Mouse (Mus musculus) kidney, postnatal 0 days (tissue): ENCODE measurements around the gene Zfp445. TPM values are rescaled to one million over a fixed set of nuclear protein-coding genes. Genes with fewer than 3 reads are reported as not detected.
"Not testable (repeated sequence)": the region's sequence is repeated elsewhere in the genome, so short reads cannot be mapped to it uniquely, and the experiment has no call there.

ENCODE experiments used
- ATAC-seq: fragments of 200-750 bp; cut with Nextera tagmentation; replicated peaks from 2 replicates; pipeline ENCODE4 v1.8.0; 2017; ENCODE audit warnings: low read depth, moderate number of reproducible peaks, moderate TSS enrichment, moderate library complexity; ENCODE audit not compliant: low FRiP score
- DNase-seq: peaks from one replicate; pipeline ENCODE4 v3.0.0-alpha.2; 2016; ENCODE audit warnings: low spot score
- H3K27ac ChIP-seq: fragments of 300-500 bp; sonication (generic); 2 replicates; pipeline ENCODE4 v1.5.1; 2014; ENCODE audit warnings: mild to moderate bottlenecking
- H3K27me3 ChIP-seq: fragments of 300-500 bp; sonication (generic); 2 replicates; pipeline ENCODE4 v1.6.1; 2014; ENCODE audit warnings: low read length, mixed read lengths; ENCODE audit not compliant: insufficient read depth
- H3K36me3 ChIP-seq: fragments of 300-500 bp; sonication (generic); 2 replicates; pipeline ENCODE4 v1.6.1; 2014; ENCODE audit warnings: low read length, mixed read lengths; ENCODE audit not compliant: insufficient read depth
- H3K4me1 ChIP-seq: fragments of 300-500 bp; sonication (generic); replicated peaks from 2 replicates; pipeline ENCODE4 v1.6.1; 2014; ENCODE audit warnings: antibody characterized with exemption, low read length, mixed read lengths; ENCODE audit not compliant: insufficient read depth
- H3K4me2 ChIP-seq: fragments of 300-500 bp; sonication (generic); 2 replicates; pipeline ENCODE4 v1.6.1; 2014; ENCODE audit warnings: mild to moderate bottlenecking, low read length, moderate library complexity, mixed read lengths
- H3K4me3 ChIP-seq: fragments of 300-500 bp; sonication (generic); replicated peaks from 2 replicates; pipeline ENCODE4 v1.5.1; 2014; ENCODE audit warnings: low read depth, low read length
- H3K9ac ChIP-seq: fragments of 300-500 bp; sonication (generic); 2 replicates; pipeline ENCODE4 v1.6.1; 2014; ENCODE audit warnings: low read depth, low read length
- H3K9me3 ChIP-seq: fragments of 300-500 bp; sonication (generic); replicated peaks from 2 replicates; pipeline ENCODE4 v1.6.1; 2016; ENCODE audit warnings: low read length, inconsistent platforms, mixed read lengths
- CTCF ChIP-seq: IDR thresholded peaks from 2 replicates; pipeline ENCODE4 v1.5.1; 2016; ENCODE audit warnings: antibody characterized with exemption, low read depth, mild to moderate bottlenecking, moderate library complexity
- WGBS: fragments of 180-500 bp; shearing (Covaris S2); extraction: QIAGEN DNeasy Blood & Tissue Kit; methylation state at CpG from one replicate; pipeline ENCODE4 v1.1.7; 2014; 5-methylcytosine and 5-hydroxymethylcytosine counted together
- polyA plus RNA-seq: library from polyadenylated mRNA; unstranded; fragments of >200 nt; fragmentation: Nextera tagmentation; extraction: Ambion mirVana; gene quantifications from 2 replicates; pipeline ENCODE4 v1.2.1, GENCODE M21; 2015

The Zfp445 gene
- polyA plus RNA-seq, 1 experiment from 2014 or later: 33.0 TPM

DNA sequence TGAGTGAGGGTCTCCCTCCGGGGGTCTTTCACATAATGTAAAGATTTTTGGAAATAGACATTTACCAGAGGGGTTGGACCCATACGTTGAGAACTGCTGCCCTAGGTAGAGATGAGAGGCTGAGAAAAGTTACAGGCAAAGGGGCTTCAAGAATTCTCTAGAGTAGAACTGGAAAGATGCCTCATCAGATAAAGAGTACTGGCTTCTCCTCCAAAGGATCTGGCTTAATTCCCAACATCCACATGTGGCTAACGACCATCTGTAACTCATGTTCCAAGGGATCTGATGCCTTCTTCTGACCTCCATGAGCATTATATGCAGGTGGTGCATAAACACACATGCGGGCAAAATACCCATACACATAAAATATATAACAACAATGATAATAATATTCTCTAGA lies 10.2 kb downstream of the Zfp445 start:
- TF ChIP-seq CTCF: no peak
- Histone ChIP-seq H3K27me3 (no peaks in the 10 kb centered on the region), H3K4me2 (no peak overlapping the region), H3K36me3 (peaks cover 89% of the 10 kb centered on the region), H3K4me3 (no peak overlapping the region), H3K27ac (no peak overlapping the region), H3K9ac (no peak overlapping the region), H3K4me1 (no peaks in the 10 kb centered on the region), H3K9me3 (peaks cover 18% of the 10 kb centered on the region)
- DNase-seq (no peak), ATAC-seq (no peak)
- WGBS: 95% methylated on average over 4 of the region's 4 CpGs

DNA sequence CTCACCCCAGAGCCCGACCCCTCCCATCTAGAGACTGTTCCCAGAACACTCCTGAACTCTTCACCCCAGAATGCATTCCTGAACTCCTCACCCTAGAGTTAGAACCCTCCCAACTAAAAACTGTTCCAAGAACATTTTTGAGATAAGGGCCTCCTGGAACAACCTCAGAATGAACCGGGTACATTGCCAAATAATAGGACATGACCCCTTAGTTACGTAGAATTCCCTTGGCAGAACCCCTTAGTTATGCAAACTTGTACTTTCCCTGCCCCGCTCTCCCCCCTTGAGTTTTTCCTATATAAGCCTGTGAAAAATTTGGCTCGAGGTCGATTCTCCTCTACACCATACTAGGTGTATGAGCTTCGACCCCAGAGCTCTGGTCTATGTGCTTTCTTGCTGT lies 10.7 kb downstream of the Zfp445 start:
- H3K9ac ChIP-seq, H3K4me1 ChIP-seq, DNase-seq, H3K27me3 ChIP-seq, H3K4me2 ChIP-seq, H3K27ac ChIP-seq, H3K4me3 ChIP-seq, ATAC-seq: not testable (repeated sequence)
- peaks cover 87% of the 10 kb centered on the region for H3K36me3 ChIP-seq
- peaks cover 14% of the 10 kb centered on the region for H3K9me3 ChIP-seq
- WGBS: 77% methylated on average over 2 of the region's 7 CpGs

DNA sequence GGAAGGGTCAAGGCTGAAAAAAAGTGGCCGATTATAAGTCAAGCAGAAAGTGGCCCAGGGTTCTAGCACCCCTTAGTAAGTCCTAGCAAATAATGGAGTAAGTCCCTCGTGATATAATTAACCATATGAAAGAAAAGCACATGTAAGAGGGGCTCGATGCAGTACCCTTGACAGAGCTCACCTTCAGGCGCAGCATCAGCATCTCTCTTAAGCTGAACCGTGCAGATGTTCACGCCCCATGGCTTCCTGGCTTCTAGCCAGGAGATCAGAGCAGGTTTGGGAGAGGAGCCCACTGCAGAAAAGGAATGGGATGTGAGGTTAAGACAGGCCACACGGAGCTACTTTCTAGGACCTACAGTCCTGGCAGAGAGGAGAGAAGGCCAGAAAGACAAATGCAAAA lies 11.3 kb downstream of the Zfp445 start:
- Histone ChIP-seq H3K36me3 (peaks cover 81% of the 10 kb centered on the region), H3K27ac (no peak overlapping the region), H3K9me3 (peaks cover 14% of the 10 kb centered on the region; the same call in 1 of the 2 replicates), H3K9ac (no peak overlapping the region), H3K27me3 (no peaks in the 10 kb centered on the region), H3K4me1 (no peaks in the 10 kb centered on the region), H3K4me2 (no peak overlapping the region), H3K4me3 (no peak overlapping the region)
- TF ChIP-seq CTCF: no peak
- ATAC-seq (no peak), DNase-seq (no peak)
- 95% methylated on average over 7 of the region's 7 CpGs for WGBS

DNA sequence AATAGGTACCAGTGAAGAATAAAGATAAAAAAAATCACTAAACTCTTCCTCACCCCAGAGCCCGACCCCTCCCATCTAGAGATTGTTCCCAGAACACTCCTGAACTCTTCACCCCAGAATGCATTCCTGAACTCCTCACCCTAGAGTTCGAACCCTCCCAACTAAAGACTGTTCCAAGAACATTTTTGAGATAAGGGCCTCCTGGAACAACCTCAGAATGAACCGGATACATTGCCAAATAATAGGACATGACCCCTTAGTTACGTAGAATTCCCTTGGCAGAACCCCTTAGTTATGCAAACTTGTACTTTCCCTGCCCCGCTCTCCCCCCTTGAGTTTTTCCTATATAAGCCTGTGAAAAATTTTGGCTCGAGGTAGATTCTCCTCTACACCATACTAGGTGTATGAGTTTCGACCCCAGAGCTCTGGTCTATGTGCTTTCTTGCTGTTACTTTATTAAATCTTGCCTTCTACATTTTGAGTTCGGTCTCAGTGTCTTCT lies 17.9 kb downstream of the Zfp445 start:
- not testable (repeated sequence) for H3K9ac ChIP-seq, H3K27me3 ChIP-seq, H3K4me3 ChIP-seq, ATAC-seq, H3K4me2 ChIP-seq, H3K4me1 ChIP-seq, H3K27ac ChIP-seq, DNase-seq, H3K9me3 ChIP-seq
- WGBS: 84% methylated on average over 7 of the region's 8 CpGs
- H3K36me3 ChIP-seq: peaks cover 26% of the 10 kb centered on the region

DNA sequence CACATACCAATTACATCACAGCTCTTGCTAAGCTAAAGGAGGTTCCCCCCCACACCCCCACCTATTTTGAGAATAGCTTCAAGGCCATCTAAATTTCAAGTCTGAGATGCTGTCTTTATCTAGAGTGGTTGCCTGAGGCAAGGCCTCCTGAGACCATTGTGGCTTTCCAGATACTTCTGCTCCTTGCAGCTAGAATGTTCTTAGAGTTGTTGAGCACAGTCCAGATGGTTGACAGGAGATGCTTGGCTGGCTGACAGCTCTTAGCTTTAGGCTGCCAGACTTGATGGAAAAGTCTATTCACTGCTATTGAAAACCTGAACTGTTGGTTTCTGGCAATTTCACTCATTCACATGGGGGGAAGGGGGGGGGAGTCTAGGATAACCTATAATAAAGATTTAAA lies 19.6 kb downstream of the Zfp445 start:
- Histone ChIP-seq H3K4me1 (no peaks in the 10 kb centered on the region), H3K27me3 (no peaks in the 10 kb centered on the region), H3K36me3 (peaks cover 10% of the 10 kb centered on the region; the same call in 1 of the 2 replicates), H3K9me3 (no peaks in the 10 kb centered on the region), H3K4me2 (no peak overlapping the region), H3K27ac (no peak overlapping the region), H3K4me3 (no peak overlapping the region), H3K9ac (no peak overlapping the region)
- TF ChIP-seq CTCF: no peak
- ATAC-seq: no peak
- no peak for DNase-seq

DNA sequence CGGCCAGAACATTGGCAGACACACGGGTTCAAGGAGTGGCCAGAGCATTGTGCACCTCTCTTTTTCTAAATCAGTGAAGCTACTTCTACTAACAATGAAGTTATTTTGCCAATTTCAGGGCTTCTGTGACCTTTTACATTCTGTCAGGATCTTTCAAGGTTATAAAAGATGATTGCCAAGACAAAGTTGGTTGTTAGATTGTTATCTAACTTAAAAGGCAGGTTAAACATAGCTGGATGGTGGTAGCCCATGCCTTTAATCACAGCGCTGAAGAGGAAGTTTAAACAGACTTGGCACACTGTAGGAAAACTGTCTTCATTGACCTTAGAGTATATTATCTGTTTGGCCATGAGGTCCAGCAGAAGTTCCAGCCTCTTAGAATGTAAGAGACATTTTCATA lies 20.2 kb downstream of the Zfp445 start:
- Histone ChIP-seq H3K4me3 (no peak overlapping the region), H3K9me3 (no peaks in the 10 kb centered on the region), H3K9ac (no peak overlapping the region), H3K4me2 (no peak overlapping the region), H3K27me3 (no peaks in the 10 kb centered on the region), H3K36me3 (0 out of 2 replicates have a peak, but pooled peaks cover 6% of the 10 kb centered on the region), H3K27ac (no peak overlapping the region), H3K4me1 (no peaks in the 10 kb centered on the region)
- no peak for TF ChIP-seq CTCF
- WGBS: 83% methylated on average over 3 of the region's 3 CpGs
- DNase-seq (no peak), ATAC-seq (no peak)

DNA sequence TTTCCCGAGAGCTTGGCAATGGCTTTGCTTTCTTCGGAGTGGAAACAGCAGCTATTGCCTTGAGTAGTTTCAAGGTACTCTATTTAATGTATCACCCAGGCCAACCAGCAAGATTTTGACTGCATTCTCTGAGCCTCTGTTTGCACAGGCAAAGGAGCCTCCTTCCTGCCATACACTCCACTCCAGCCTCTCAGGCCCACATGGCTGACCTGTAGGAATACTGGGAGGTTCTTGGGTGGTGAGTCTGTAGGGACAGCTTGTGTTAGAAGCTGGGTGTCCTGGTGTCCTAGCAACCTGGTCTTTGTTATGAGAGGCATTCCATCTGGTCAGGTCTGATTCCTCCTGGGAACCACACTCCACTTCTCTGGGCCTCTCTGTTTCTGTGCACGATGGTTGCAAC lies 22.0 kb downstream of the Zfp445 start, which contains the start of gene Gm35549:
Gene Gm35549 (minus strand): TSS at position 276 of the 400 bp plus-strand sequence.
- Histone ChIP-seq H3K27me3 (no peaks in the 10 kb centered on the region), H3K9ac (no peak within 1 kb of the TSS), H3K9me3 (no peaks in the 10 kb centered on the region), H3K4me2 (no peak within 1 kb of the TSS), H3K36me3 (0 out of 2 replicates have a peak, but pooled peaks cover 3% of the 10 kb centered on the region), H3K4me1 (no peaks in the 10 kb centered on the region), H3K4me3 (no peak within 1 kb of the TSS), H3K27ac (no peak within 1 kb of the TSS)
- 70% methylated on average over 3 of the region's 3 CpGs for WGBS
- DNase-seq (no peak), ATAC-seq (no peak)
- TF ChIP-seq CTCF: no peak
